Mouse (Mus musculus): ENCODE data around the gene Cox14. TPM values are rescaled to one million over a fixed set of nuclear protein-coding genes. Genes with fewer than 3 reads are reported as not detected.
"Not testable (repeated sequence)": the region's sequence is repeated elsewhere in the genome, so short reads cannot be mapped to it uniquely, and the experiment has no call there.

Cox14 gene
- total RNA-seq, 1 experiment from 2014 or later: 26.8 TPM

- no peak for ATAC-seq (replicated peaks in 1 of 2; ENCODE audit: insufficient read depth in 1 of 2, low FRiP score in 2 of 2, low TSS enrichment in 1 of 2, low read depth in 1 of 2, poor library complexity in 2 of 2, severe bottlenecking in 2 of 2)
Observed at GRCm38 (mm10) chr15:99719865-99720264, 5.6 kb upstream of the Cox14 start.

DNA sequence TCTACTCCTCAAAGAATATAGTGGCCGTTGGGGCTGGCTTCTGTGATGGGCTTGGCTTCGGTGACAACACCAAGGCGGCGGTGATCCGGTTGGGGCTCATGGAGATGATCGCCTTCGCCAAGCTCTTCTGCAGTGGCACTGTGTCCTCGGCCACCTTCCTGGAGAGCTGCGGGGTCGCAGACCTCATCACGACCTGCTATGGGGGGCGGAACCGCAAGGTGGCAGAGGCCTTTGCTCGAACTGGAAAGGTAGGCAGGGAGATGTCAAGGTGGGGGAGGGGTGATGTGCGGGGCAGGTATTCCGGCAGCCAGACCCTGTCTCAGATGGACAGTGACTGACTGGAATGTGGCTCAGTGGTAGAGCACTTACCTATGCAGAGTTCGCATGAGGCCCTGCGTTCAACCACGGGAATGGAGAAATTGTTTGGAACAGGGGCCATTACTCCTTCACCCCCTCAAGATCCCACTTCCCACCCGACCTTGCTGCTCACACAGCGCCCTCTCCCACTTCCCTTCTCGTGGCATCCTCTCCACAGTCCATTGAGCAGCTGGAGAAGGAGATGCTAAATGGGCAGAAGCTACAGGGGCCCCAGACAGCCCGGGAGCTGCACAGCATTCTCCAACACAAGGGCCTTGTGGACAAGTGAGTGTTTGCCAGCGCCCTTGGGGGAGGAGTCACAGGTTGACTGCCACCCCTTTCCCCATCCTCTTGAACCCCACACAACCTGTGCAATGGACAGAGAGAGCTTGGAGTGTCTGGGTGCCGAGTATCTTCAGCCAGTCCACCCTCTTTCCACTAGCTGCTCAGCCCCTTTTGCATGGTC lies 3.3 kb upstream of the Cox14 start:
- no peak for ATAC-seq (replicated peaks in 1 of 2; ENCODE audit: insufficient read depth in 1 of 2, low FRiP score in 2 of 2, low TSS enrichment in 1 of 2, low read depth in 1 of 2, poor library complexity in 2 of 2, severe bottlenecking in 2 of 2)

GRCm38 (mm10) chr15:99723120-99723514 lies 2.3 kb upstream of the Cox14 start:
- no peak for ATAC-seq (replicated peaks in 1 of 2; ENCODE audit: insufficient read depth in 1 of 2, low FRiP score in 2 of 2, low TSS enrichment in 1 of 2, low read depth in 1 of 2, poor library complexity in 2 of 2, severe bottlenecking in 2 of 2)

DNA sequence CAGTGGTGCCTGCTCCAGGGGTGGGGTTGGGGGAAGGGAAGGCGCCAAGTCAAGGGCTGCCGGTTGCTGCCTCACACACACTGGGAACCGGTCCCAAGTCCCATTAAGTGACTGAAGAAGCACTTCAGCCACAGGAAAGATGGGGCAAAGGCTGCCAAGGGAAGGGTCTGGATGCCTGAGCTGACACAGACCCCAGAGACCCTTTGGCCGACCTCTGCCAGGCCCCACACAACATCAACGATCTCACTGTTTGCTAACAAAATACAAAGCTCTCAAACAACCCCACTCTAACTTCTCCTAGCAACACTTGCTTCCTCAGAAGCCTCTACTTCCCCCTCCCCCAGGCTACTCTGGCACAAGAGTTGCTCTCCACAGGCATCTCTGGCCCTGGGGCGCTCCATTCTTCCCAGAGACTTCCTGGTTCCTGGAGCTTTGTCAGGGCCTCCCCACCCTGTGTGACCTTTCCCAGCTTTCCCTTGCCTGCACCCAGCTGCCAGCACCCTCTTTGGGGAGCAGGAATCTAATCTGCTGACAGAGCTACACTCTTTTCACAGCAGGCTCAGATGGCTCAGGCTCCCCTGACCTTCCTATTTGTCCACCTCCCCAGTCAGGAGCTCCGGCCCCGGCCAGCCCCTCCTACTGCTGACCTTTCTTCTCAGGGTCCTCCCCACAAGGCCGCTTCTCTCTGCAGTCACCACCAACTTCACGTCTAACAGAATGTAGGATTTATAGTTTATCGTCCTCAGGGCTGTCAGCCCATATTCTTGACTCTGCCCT lies 1.7 kb upstream of the Cox14 start:
- no peak for ATAC-seq (replicated peaks in 1 of 2; ENCODE audit: insufficient read depth in 1 of 2, low FRiP score in 2 of 2, low TSS enrichment in 1 of 2, low read depth in 1 of 2, poor library complexity in 2 of 2, severe bottlenecking in 2 of 2)

DNA sequence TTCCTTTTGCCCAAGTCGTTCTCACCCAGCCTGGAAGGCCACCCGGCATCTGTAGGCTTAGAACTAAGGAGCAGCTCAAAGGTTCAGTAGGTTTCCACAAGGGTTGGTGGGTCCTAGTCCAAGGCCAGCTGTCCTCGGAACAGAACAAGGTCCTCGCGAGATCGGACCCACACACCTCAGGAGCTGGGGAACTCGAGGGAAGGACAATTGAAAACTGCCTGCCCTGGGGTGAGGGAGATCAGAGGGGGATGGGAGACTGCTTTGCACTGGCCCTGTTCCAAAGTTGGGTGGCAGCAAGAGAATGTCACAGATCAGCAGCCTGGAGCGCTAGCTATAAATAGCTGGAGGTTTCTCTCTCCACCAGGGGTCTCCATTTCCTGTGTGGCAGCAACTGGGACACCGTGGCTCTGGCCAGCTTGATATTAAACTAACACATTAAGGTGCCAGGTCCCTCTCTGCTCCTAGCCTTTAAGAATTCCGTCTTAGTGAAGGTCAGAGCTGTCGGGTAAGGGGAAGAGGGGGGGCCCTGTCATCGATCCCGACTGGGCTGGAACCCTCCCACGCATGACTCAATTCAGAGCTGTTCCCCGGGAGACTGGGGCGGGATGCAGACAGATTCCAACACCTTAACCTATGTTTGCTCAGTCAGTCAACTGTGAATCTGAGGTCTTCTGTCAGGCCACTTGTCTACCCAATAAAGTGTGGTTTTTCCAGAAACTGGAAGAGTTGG lies 961 bp upstream of the Cox14 start:
- ATAC-seq (replicated peaks in 1 of 2; ENCODE audit: insufficient read depth in 1 of 2, low FRiP score in 2 of 2, low TSS enrichment in 1 of 2, low read depth in 1 of 2, poor library complexity in 2 of 2, severe bottlenecking in 2 of 2): no peak

DNA sequence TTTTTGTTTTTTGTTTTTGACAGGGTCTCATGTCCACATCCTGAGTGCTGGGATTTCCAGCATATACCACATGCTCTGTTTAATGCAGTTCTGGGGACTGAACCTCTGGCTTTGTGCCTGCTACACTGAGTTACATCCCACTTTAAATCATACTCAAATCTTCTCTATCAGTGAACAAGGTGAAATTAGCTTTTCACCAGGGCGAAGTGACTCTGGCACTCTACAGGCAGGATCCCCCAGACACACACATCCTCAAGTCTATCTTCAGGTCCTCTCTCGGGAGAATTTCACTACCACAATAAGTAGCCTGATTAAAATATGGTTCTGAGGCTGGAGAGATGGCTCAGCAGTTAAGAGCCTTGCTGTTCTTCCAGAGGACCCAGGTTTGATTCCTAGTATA lies 1.1 kb downstream of the Cox14 start:
- no peak for ATAC-seq (replicated peaks in 1 of 2; ENCODE audit: insufficient read depth in 1 of 2, low FRiP score in 2 of 2, low TSS enrichment in 1 of 2, low read depth in 1 of 2, poor library complexity in 2 of 2, severe bottlenecking in 2 of 2)

DNA sequence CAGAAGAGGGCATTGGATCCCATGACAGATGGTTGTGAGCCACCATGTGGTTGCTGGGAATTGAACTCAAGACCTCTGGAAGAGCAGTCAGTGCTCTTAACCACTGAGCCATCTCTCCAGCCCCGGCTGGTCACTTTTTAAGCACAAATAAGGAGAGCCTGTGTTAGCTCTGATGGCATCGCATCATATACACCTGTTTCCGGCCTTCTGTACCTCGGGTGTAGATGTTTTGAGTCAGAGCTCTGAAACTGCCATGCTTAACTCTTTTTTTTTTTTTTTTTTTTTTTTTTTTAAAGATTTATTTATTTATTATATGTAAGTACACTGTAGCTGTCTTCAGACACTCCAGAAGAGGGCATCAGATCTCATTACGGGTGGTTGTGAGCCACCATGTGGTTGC lies 1.6 kb downstream of the Cox14 start:
- not testable (repeated sequence) for ATAC-seq (replicated peaks in 1 of 2; ENCODE audit: insufficient read depth in 1 of 2, low FRiP score in 2 of 2, low TSS enrichment in 1 of 2, low read depth in 1 of 2, poor library complexity in 2 of 2, severe bottlenecking in 2 of 2)

GRCm38 (mm10) chr15:99727525-99727924 lies 2.1 kb downstream of the Cox14 start:
- no peak for ATAC-seq (replicated peaks in 1 of 2; ENCODE audit: insufficient read depth in 1 of 2, low FRiP score in 2 of 2, low TSS enrichment in 1 of 2, low read depth in 1 of 2, poor library complexity in 2 of 2, severe bottlenecking in 2 of 2)

DNA sequence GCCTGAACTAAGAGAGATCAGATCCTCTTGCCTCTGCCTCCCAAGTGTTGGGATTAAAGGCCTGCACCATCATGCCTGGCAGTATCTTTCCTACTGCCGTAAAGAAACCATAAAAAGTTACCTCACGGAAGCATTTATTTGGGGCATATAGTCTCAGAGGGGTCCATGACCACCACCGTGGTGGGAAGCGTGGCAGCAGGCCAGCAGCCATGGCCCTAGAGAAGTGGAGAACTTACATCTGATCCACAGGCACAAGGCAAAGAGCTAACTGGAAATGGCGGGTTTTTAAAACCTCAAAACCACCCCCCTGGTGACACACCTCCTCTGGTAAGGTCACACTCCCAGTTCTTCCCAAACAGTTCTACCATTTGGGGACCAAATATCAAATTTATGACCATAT lies 2.8 kb downstream of the Cox14 start:
- no peak for ATAC-seq (replicated peaks in 1 of 2; ENCODE audit: insufficient read depth in 1 of 2, low FRiP score in 2 of 2, low TSS enrichment in 1 of 2, low read depth in 1 of 2, poor library complexity in 2 of 2, severe bottlenecking in 2 of 2)

GRCm38 (mm10) chr15:99729056-99729783 lies 3.8 kb downstream of the Cox14 start:
- ATAC-seq (replicated peaks in 1 of 2; ENCODE audit: insufficient read depth in 1 of 2, low FRiP score in 2 of 2, low TSS enrichment in 1 of 2, low read depth in 1 of 2, poor library complexity in 2 of 2, severe bottlenecking in 2 of 2): no peak

- no peak for ATAC-seq (replicated peaks in 1 of 2; ENCODE audit: insufficient read depth in 1 of 2, low FRiP score in 2 of 2, low TSS enrichment in 1 of 2, low read depth in 1 of 2, poor library complexity in 2 of 2, severe bottlenecking in 2 of 2)
Observed at GRCm38 (mm10) chr15:99731167-99731566, 5.7 kb downstream of the Cox14 start.

DNA sequence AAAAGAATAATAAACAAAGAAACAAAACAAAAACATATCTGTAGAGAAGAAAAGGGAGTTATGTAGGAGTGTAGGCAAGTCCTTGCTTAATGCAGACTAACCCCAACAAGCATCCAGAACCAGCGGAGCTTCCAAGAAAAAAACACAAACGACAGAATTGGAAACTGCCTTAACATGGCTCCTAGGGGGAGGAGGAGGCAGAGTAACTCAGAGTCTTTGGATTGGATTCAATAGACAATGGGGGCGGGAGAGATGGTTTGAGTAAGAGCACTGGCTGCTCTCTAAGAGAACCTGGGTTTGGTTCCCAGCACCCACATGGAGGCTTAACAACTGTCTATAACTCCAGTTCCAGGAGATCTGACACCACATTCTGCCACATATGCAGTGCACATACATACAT lies 6.3 kb downstream of the Cox14 start:
- ATAC-seq (replicated peaks in 1 of 2; ENCODE audit: insufficient read depth in 1 of 2, low FRiP score in 2 of 2, low TSS enrichment in 1 of 2, low read depth in 1 of 2, poor library complexity in 2 of 2, severe bottlenecking in 2 of 2): no peak

DNA sequence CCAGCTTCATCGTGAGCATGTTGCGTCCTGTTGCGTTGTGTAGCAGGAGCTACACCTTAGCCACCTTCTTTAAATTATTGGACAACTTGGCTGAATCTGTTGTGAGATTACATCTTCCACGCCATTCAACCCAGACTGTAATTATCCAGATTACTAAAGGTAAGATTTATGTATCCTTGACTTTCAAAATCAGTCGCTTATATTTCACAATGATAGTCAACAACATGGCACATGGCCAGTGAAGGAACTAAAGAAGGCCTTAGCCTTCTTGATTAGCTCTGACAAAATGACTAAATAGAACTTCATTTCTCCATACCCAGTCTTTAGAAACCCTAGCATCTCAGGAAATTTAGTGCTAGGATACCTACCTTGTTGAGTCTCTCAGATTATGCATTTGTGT lies 7.8 kb downstream of the Cox14 start:
- no peak for ATAC-seq (replicated peaks in 1 of 2; ENCODE audit: insufficient read depth in 1 of 2, low FRiP score in 2 of 2, low TSS enrichment in 1 of 2, low read depth in 1 of 2, poor library complexity in 2 of 2, severe bottlenecking in 2 of 2)

- ATAC-seq (replicated peaks in 1 of 2; ENCODE audit: insufficient read depth in 1 of 2, low FRiP score in 2 of 2, low TSS enrichment in 1 of 2, low read depth in 1 of 2, poor library complexity in 2 of 2, severe bottlenecking in 2 of 2): no peak
Observed at GRCm38 (mm10) chr15:99735631-99736030, 10.2 kb downstream of the Cox14 start.

DNA sequence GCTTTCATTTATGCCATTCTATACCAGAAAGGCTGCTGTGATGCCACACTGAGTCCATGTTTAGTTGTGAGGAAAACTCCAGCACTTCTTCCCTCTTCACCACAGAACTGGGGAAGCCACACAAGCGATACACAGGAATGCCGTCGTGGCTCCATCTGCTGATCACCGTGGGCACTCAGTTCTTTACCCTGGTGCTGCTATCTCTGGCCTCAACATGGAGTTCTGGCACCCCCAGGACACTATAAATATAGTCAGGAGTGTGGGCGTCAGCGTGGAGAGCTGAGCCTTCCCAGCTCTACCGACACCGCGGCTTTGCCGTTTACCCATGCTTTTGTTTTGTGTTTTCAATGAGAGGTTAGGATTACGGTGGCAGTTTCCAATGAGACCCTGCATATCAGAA lies 11.3 kb downstream of the Cox14 start:
- ATAC-seq (replicated peaks in 1 of 2; ENCODE audit: insufficient read depth in 1 of 2, low FRiP score in 2 of 2, low TSS enrichment in 1 of 2, low read depth in 1 of 2, poor library complexity in 2 of 2, severe bottlenecking in 2 of 2): no peak

DNA sequence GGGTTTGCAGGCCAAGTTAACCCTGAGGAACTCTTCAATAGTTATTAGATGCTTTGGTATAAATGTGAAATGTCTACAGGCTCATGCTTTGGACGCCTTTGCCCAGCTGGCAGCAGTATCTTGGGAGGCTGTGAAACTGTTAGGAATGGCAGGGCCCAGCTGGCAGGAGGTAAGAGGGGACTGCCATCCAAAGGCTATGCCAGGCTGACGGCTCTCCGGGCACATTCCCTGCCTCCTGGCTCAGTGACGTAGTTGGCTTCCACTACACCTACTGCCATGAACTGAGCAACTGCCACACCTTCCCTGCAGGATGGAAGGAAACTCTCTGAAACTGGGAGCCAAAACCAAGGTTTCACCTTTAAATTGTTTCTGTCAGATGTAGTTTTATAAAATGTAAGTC lies 14.8 kb downstream of the Cox14 start:
- ATAC-seq (replicated peaks in 1 of 2; ENCODE audit: insufficient read depth in 1 of 2, low FRiP score in 2 of 2, low TSS enrichment in 1 of 2, low read depth in 1 of 2, poor library complexity in 2 of 2, severe bottlenecking in 2 of 2): no peak

- ATAC-seq (replicated peaks in 1 of 2; ENCODE audit: insufficient read depth in 1 of 2, low FRiP score in 2 of 2, low TSS enrichment in 1 of 2, low read depth in 1 of 2, poor library complexity in 2 of 2, severe bottlenecking in 2 of 2): no peak
Observed at GRCm38 (mm10) chr15:99754204-99754603, 28.8 kb downstream of the Cox14 start.
